Mouse (Mus musculus): ENCODE data around the gene Lamb1.

DNA sequence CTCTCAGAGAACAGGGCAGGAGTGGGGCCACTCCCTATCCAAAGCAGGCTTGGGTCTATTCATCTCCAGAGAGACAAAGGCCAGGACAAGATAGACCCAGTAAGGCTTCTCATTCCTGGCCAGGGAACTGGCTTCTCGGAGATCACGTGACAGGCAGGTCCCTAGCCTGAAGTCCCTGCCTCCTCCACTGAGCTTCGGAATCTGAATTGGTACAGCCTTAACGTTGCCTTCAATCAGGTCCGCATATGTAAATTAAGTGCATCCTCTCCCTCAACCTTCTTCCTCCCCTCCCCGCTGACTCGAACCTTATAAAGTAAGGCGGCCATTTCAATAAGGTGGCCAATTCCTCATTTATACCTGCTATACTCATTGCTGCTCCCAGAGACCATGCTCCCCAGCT lies 39.6 kb upstream of the Lamb1 start:
- TF ChIP-seq CTCF (conservative IDR thresholded peaks at IDR 0.05; ENCODE audit: low read length) (no peak), POU5F1 (IDR thresholded peaks at IDR 0.05; ENCODE audit: borderline replicate concordance, low read length) (no peak), NANOG (IDR thresholded peaks at IDR 0.05; ENCODE audit: borderline replicate concordance, low read length) (no peak)

Data from E14TG2a.4 (cell line).